Mouse (Mus musculus) neural tube, embryonic 10.5 days (tissue): ENCODE measurements around the gene Gabrp.

Source experiments
- DNase-seq: peaks from one replicate; pipeline ENCODE4 v3.0.0-alpha.2; 2017; ENCODE audit warnings: low spot score; ENCODE audit errors: extremely low spot score

The Gabrp gene

DNA sequence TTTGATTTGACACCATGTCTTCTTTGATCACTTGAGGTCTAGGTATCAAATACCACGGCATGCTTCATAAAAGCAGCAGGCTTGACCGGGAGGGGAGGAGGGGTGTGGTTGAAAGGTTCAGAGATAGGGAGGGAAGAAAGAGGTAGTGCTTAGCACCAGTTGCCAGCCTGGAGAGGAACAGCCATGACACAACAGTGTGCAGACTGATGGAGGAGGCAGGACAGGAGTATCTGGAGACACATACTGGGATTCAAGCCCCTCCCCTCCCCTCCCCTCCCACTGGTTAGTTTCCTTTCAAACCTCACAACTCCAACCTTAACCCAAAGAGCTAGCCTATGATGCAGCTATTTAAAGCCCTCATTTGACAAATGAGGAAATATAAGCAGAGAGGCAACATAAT, 49.2 kb downstream of the Gabrp start:
- DNase-seq = no peak

DNA sequence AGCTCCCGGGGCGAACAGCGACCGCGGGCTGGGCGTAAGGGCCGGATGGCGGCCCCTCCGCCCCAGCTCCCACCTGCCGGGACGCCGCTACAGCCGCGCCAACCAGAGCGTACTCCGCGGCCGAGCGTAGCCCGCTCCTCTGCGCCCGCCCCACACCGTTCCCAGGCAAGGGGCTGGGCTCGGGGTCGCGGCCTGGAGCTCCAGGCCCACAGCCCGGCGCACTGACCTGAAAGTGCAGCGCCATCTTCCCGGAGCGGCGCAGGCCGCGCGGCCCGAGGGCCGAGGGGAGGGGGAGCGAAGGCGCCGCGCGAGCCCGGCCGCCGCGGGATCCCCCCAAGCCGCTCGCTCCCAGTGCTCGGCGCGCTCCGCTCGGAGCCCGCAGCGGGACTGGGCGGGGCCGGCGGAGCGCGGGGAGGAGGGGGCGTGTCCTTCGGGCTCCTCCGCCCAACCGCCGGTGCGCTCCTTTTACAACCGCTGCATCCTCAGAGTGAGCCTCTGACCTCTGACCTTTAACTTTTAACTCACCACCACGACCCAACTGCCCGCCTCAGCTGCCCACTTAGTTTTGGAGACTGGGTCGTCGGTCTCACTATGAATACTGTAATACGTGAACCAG, 65.3 kb downstream of the Gabrp start, which contains the start of gene Ranbp17:
Ranbp17 (minus strand) TSS at position 371 of the 616 bp plus-strand sequence.
- DNase-seq = peak; percentile 84

DNA sequence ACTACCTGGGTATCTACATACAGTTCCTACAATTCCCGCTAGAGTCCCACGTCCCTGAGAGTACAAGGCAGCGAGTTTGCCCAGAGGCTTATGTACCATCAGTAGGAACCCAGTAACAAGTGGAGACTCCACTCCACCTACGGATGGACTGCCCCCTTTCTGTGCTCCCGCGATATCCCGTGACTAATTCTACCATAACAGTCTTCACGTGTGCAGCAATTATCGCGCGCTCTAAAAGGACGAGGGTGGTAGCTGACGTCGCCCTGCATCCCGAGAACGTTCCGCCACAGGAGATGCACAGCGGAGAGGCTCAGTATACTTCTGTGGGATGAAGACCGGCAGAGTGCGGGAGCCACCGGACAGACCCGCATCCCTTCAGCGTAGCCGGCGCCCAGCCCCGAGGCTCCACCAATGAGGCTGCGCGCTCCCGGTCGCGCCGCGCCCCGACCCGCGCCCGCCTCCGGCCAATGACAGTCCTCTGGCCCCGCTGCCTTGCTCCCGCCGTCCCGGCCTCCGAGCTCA, 65.8 kb downstream of the Gabrp start:
- no peak for DNase-seq

DNA sequence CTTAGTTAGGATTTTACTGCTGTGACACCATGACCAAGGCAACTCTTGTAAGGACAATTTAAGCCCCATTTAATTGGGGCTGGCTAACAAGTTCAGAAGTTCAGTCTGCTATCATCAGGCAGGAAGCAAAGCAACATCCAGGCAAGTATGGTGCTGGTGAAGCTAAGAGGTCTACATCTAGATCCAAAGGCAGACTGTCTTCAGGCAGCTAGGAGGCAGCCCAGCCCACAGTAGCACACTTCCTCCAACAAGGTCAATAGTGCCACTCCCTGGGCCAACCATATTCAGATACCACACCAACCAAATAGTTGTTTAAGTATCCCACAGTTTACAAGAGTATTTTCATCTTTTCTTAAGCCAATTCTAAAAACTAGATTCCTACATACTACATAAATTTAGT, 69.4 kb downstream of the Gabrp start:
- DNase-seq = no peak
